Comparison of ENCODE assay signal across 8 mouse cellular contexts in genomic region chr5:76853549-76853948, GRCm38 (mm10). TPM values are rescaled to one million over a fixed set of nuclear protein-coding genes. Genes with fewer than 3 reads are reported as not detected.
DNase-seq lines count a peak whose midpoint lies in the region; ATAC-seq and TF ChIP-seq lines count a peak whose summit lies in the region.

No protein-coding gene starts in this region.

- 18% methylated on average over 10 of the region's 10 CpGs for WGBS in intestine, embryonic 15.5 days

- peaks cover 6% of the 10 kb centered on the region; the same call in 1 of the 2 replicates for H3K4me1 ChIP-seq in intestine, embryonic 15.5 days (replicated peaks)

- H3K27me3 ChIP-seq in intestine, embryonic 15.5 days (replicated peaks), result no peaks in the 10 kb centered on the region

- H3K4me2 ChIP-seq in intestine, embryonic 15.5 days (replicated peaks), result no peak overlapping the region

- intact Hi-C loops in gastrocnemius, adult 2 months (cut with DNase I), result loop anchor here (2.0 kb wide), 1 partner anchor 265 kb away; the partner anchor contains the start of gene Cep135
- intact Hi-C loops in left cerebral cortex, postnatal 14 days (cut with DNase I), result loop anchor here (5.0 kb wide), 1 partner anchor 266 kb away; the partner anchor contains the start of gene Cep135

- no peak overlapping the region for H3K4me3 ChIP-seq in gastrocnemius, adult 2 months
- no peak overlapping the region for H3K4me3 ChIP-seq in intestine, embryonic 15.5 days (replicated peaks)

- TF ChIP-seq CTCF in gastrocnemius, adult 2 months (IDR thresholded peaks at IDR 0.05), result no peak; the same call in 1 of the 2 replicates

- ATAC-seq in common myeloid progenitor, adult 5-6 weeks (replicated peaks; ENCODE audit: low read depth, poor library complexity, severe bottlenecking), result peak; percentile 89
- ATAC-seq in intestine, embryonic 15.5 days, result peak; percentile 88

- H3K36me3 ChIP-seq in intestine, embryonic 15.5 days, result no peaks in the 10 kb centered on the region

- H3K27ac ChIP-seq in gastrocnemius, adult 2 months, result no peak overlapping the region
- H3K27ac ChIP-seq in intestine, embryonic 15.5 days, result no peak overlapping the region

- peak; percentile 82 to 93 for DNase-seq in adrenal gland, adult (ENCODE audit: inconsistent age in 2 of 2, low spot score in 1 of 2)
- DNase-seq in gastrocnemius, adult 2 months, result peak; percentile 80
- DNase-seq in left cerebral cortex, postnatal 14 days (ENCODE audit: low spot score in 2 of 2), result peak; percentile 83 to 87
- DNase-seq in mesoderm, embryonic 11.5 days (ENCODE audit: low read depth, low spot score), result peak; percentile 85
- DNase-seq in right cerebral cortex, postnatal 25 days, result peak; percentile 70
- peak; percentile 64 for DNase-seq in yolk sac, embryonic 10.5 days (ENCODE audit: low spot score)

- H3K9ac ChIP-seq in intestine, embryonic 15.5 days, result no peak overlapping the region

- no peaks in the 10 kb centered on the region for H3K9me3 ChIP-seq in intestine, embryonic 15.5 days

RNA-seq across cellular contexts. Expression of gene Aasdh, which starts 51.8 kb away (rescaled TPM):
- total RNA-seq in common myeloid progenitor, adult 5-6 weeks (2017), result 33.4 and 46.2 TPM in 2 replicates
- 10 to 100 TPM in 1 of 2 experiments, 1 to 10 TPM in 1; 9.6 to 12.9 TPM for total RNA-seq in gastrocnemius, adult 2 months (2021)
- polyA plus RNA-seq in intestine, embryonic 15.5 days (2015; fragmentation: Nextera tagmentation; extraction: Ambion mirVana), result 14.2 and 18.3 TPM in 2 replicates
- 10 to 100 TPM; 19.6 to 20.2 TPM for total RNA-seq in left cerebral cortex, postnatal 14 days (2021)
